Mouse (Mus musculus): Measurements from ENCODE around the gene Cds1. TPM values are rescaled to one million over a fixed set of nuclear protein-coding genes. Genes with fewer than 3 reads are reported as not detected.

The Cds1 gene
- total RNA-seq, 2 experiments from 2014 or later, result 66.9 to 72.1 TPM

DNA sequence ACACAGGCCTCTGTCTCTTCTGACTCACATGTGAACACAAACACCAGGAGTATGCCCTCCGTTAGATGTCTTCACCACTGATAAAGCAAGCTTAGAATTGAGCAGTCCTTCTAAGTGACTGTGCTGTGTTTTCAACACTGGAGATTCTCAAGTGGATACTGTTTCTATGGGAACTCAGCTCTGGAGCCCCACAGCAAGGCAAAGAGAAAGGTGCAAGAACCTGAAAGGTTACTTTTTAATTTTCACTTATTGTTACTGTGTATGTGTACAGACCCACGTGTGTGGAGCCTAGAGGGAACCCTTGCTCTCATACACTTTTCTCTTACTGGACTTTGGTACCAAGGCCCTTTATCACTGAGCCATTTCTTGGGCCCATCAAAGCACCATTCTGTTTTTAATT, 101.8 kb downstream of the Cds1 start:
- DNase-seq (ENCODE audit: low spot score in 2 of 2), result no peak

Other genes with a start within 250 kb of the Cds1 start
- under 1 TPM; 0.13 to 0.15 TPM for gene Nkx6-1, start 100.1 kb upstream of the Cds1 start, total RNA-seq (2021)